Mouse (Mus musculus): Measurements from ENCODE around the gene Prcd.

- peak; percentile 65 for TF ChIP-seq CTCF (IDR thresholded peaks at IDR 0.05)
- TF ChIP-seq EP300 (IDR thresholded peaks at IDR 0.05) = no peak
These were observed 26.0 kb upstream of the Prcd start for GRCm38 (mm10) chr11:116627072-116628020.
